ENCODE assay signal across 15 mouse cellular contexts in the genomic region with DNA sequence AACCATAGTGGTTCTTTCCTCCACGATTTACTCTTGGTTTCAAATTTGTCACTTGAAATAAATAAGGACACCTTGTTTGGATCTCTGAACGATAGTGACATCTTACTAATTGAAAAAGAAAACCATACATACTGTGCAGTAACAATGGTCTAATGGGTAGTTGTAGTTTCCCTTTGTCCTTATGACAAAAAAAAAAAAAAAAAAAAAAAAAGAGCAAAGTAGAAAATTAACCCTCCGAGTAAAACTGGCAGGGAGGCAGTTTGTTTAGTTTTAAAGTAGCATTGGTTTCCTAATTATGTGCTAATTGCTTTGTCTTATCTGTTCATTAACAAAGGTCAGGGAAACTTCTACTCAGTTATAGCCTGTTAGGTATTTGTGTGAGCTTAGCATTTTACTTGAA. TPM values are rescaled to one million over a fixed set of nuclear protein-coding genes. Genes with fewer than 3 reads are reported as not detected.
DNase-seq lines count a peak whose midpoint lies in the region; ATAC-seq and TF ChIP-seq lines count a peak whose summit lies in the region.
"Had no signal": no experiment of that assay in that cellular context is flagged by ENCODE, and none has a peak within 500 bp of the region (broad histone marks: within the 10 kb centered on the region; RNA-seq: fewer than 3 reads in every experiment).

No protein-coding gene starts in this region.

- dilution Hi-C loops in CH12.LX (cut with MboI; ENCODE audit: extremely low pct_ligation_motif_present, extremely low pct_unique_long_range_greater_than_20kb, low sequenced_read_pairs): no loop called here

- H3K9me3 ChIP-seq in heart, embryonic 12.5 days (replicated peaks): no peaks in the 10 kb centered on the region
- H3K9me3 ChIP-seq in hindbrain, embryonic 16.5 days (ENCODE audit: control insufficient read depth, low read length): no peaks in the 10 kb centered on the region
- H3K9me3 ChIP-seq in hindbrain, embryonic 10.5 days: no peaks in the 10 kb centered on the region
- no peaks in the 10 kb centered on the region for H3K9me3 ChIP-seq in liver, postnatal 0 days (ENCODE audit: low read length)
- no peaks in the 10 kb centered on the region for H3K9me3 ChIP-seq in CH12.LX (replicated peaks; ENCODE audit: low read length)
- H3K9me3 ChIP-seq: embryonic facial prominence, embryonic 13.5 days; forebrain, embryonic 12.5 days; hindbrain, embryonic 13.5 days; limb, embryonic 12.5 days; liver, embryonic 12.5 days; midbrain, embryonic 13.5 days had no signal

- no peak for TF ChIP-seq CTCF in liver, postnatal 0 days (IDR thresholded peaks at IDR 0.05; ENCODE audit: low read depth)
- TF ChIP-seq CTCF in CH12.LX (conservative IDR thresholded peaks at IDR 0.05 in 1 of 2, IDR thresholded peaks at IDR 0.05 in 1 of 2; ENCODE audit: low read depth in 2 of 2, low read length in 2 of 2): no peak

- TF ChIP-seq RAD21 in CH12.LX (IDR thresholded peaks at IDR 0.05; ENCODE audit: low read depth, low read length): no peak

- no peak for TF ChIP-seq EP300 in liver, postnatal 0 days (IDR thresholded peaks at IDR 0.05; ENCODE audit: low read depth)
- TF ChIP-seq EP300 in CH12.LX (IDR thresholded peaks at IDR 0.05; ENCODE audit: low read length): no peak

- no peak for DNase-seq in heart, postnatal 4 days
- DNase-seq in hindbrain, embryonic 10.5 days (ENCODE audit: low spot score): no peak
- DNase-seq in liver, postnatal 0 days: no peak
- DNase-seq in liver: no peak
- no peak for DNase-seq in CH12.LX (ENCODE audit: extremely low read depth)
- DNase-seq in left cerebral cortex, adult 18-20 months (ENCODE audit: low spot score in 2 of 2): no peak

- ATAC-seq in heart, embryonic 12.5 days (ENCODE audit: insufficient number of reproducible peaks, low FRiP score): no peak
- ATAC-seq in hindbrain, embryonic 16.5 days: no peak
- no peak for ATAC-seq in liver, postnatal 0 days
- ATAC-seq: liver, embryonic 12.5 days; midbrain, embryonic 13.5 days had no signal

- H3K4me1 ChIP-seq in heart, embryonic 12.5 days (replicated peaks): no peaks in the 10 kb centered on the region
- no peaks in the 10 kb centered on the region for H3K4me1 ChIP-seq in hindbrain, embryonic 16.5 days (ENCODE audit: control insufficient read depth, insufficient read depth, low read depth, low read length)
- H3K4me1 ChIP-seq in hindbrain, embryonic 10.5 days (replicated peaks): no peaks in the 10 kb centered on the region
- no peaks in the 10 kb centered on the region for H3K4me1 ChIP-seq in liver, postnatal 0 days (ENCODE audit: insufficient read depth)
- H3K4me1 ChIP-seq in CH12.LX (ENCODE audit: control insufficient read depth in 1 of 2, insufficient read depth in 2 of 2): no peaks in the 10 kb centered on the region
- H3K4me1 ChIP-seq: embryonic facial prominence, embryonic 13.5 days; forebrain, embryonic 12.5 days; hindbrain, embryonic 13.5 days; limb, embryonic 12.5 days; liver, embryonic 12.5 days; midbrain, embryonic 13.5 days had no signal

- no peak overlapping the region for H3K27ac ChIP-seq in heart, embryonic 12.5 days (ENCODE audit: poor library complexity, severe bottlenecking)
- H3K27ac ChIP-seq in hindbrain, embryonic 16.5 days (ENCODE audit: low read depth, low read length): no peak overlapping the region
- no peak overlapping the region for H3K27ac ChIP-seq in hindbrain, embryonic 10.5 days
- no peak overlapping the region for H3K27ac ChIP-seq in liver, postnatal 0 days (ENCODE audit: low read depth)
- no peak overlapping the region for H3K27ac ChIP-seq in CH12.LX (ENCODE audit: insufficient read depth, low read depth)
- H3K27ac ChIP-seq: embryonic facial prominence, embryonic 13.5 days; forebrain, embryonic 12.5 days; hindbrain, embryonic 13.5 days; limb, embryonic 12.5 days; liver, embryonic 12.5 days; midbrain, embryonic 13.5 days had no signal

- no peak overlapping the region for H3K4me3 ChIP-seq in heart, embryonic 12.5 days
- no peak overlapping the region for H3K4me3 ChIP-seq in hindbrain, embryonic 16.5 days (ENCODE audit: low read length)
- H3K4me3 ChIP-seq in hindbrain, embryonic 10.5 days: no peak overlapping the region
- no peak overlapping the region for H3K4me3 ChIP-seq in liver, postnatal 0 days (ENCODE audit: low read depth, low read length)
- peak overlapping the region in 1 of 3 experiments; percentile 29 for H3K4me3 ChIP-seq in CH12.LX (replicated peaks in 1 of 3; ENCODE audit: low read depth in 2 of 3, low read length in 2 of 3, poor library complexity in 1 of 3)
- H3K4me3 ChIP-seq: embryonic facial prominence, embryonic 13.5 days; erythroblast, embryonic 14.5 days; forebrain, embryonic 12.5 days; hindbrain, embryonic 13.5 days; limb, embryonic 12.5 days; liver, embryonic 12.5 days; midbrain, embryonic 13.5 days had no signal

- in situ Hi-C loops in CH12.LX (cut with MboI; ENCODE audit: low pct_ligation_motif_present, low pct_unique_long_range_greater_than_20kb, low sequenced_read_pairs): no loop called here

- no peaks in the 10 kb centered on the region for H3K27me3 ChIP-seq in heart, embryonic 12.5 days (replicated peaks)
- H3K27me3 ChIP-seq in hindbrain, embryonic 16.5 days (replicated peaks; ENCODE audit: control insufficient read depth, insufficient read depth, low read length): no peaks in the 10 kb centered on the region
- H3K27me3 ChIP-seq in hindbrain, embryonic 10.5 days (ENCODE audit: insufficient read depth, poor library complexity, severe bottlenecking): no peaks in the 10 kb centered on the region
- no peaks in the 10 kb centered on the region for H3K27me3 ChIP-seq in liver, postnatal 0 days (ENCODE audit: insufficient read depth, low read length)
- no peaks in the 10 kb centered on the region for H3K27me3 ChIP-seq in CH12.LX (replicated peaks)
- H3K27me3 ChIP-seq: embryonic facial prominence, embryonic 13.5 days; forebrain, embryonic 12.5 days; hindbrain, embryonic 13.5 days; limb, embryonic 12.5 days; liver, embryonic 12.5 days; midbrain, embryonic 13.5 days had no signal

- H3K4me2 ChIP-seq in heart, embryonic 12.5 days: peak overlapping the region; percentile 52
- H3K4me2 ChIP-seq in hindbrain, embryonic 16.5 days (ENCODE audit: low read length): peak overlapping the region; percentile 28
- H3K4me2 ChIP-seq in liver, postnatal 0 days (ENCODE audit: low read depth, low read length): peak overlapping the region; percentile 59
- H3K4me2 ChIP-seq in CH12.LX (ENCODE audit: insufficient read depth, low read depth, poor library complexity, severe bottlenecking): peak overlapping the region; percentile 75; the same call in 1 of the 2 replicates
- H3K4me2 ChIP-seq: forebrain, embryonic 12.5 days; hindbrain, embryonic 13.5 days; limb, embryonic 12.5 days; liver, embryonic 12.5 days; midbrain, embryonic 13.5 days had no signal

- H3K36me3 ChIP-seq in heart, embryonic 12.5 days: no peaks in the 10 kb centered on the region
- H3K36me3 ChIP-seq in hindbrain, embryonic 16.5 days (ENCODE audit: control insufficient read depth, insufficient read depth, low read length): no peaks in the 10 kb centered on the region
- H3K36me3 ChIP-seq in hindbrain, embryonic 10.5 days: no peaks in the 10 kb centered on the region
- H3K36me3 ChIP-seq in liver, postnatal 0 days (replicated peaks; ENCODE audit: insufficient read depth, low read length): no peaks in the 10 kb centered on the region
- H3K36me3 ChIP-seq in CH12.LX (replicated peaks in 1 of 2; ENCODE audit: control insufficient read depth in 1 of 2, insufficient read depth in 1 of 2, low read length in 1 of 2): no peaks in the 10 kb centered on the region
- H3K36me3 ChIP-seq: embryonic facial prominence, embryonic 13.5 days; forebrain, embryonic 12.5 days; hindbrain, embryonic 13.5 days; limb, embryonic 12.5 days; liver, embryonic 12.5 days; midbrain, embryonic 13.5 days had no signal

- 22% methylated on average over 3 of the region's 3 CpGs for WGBS in heart, embryonic 12.5 days
- WGBS in hindbrain, embryonic 16.5 days: 24% methylated on average over 3 of the region's 3 CpGs
- 35% methylated on average over 3 of the region's 3 CpGs for WGBS in hindbrain, embryonic 10.5 days
- 24% methylated on average over 3 of the region's 3 CpGs for WGBS in liver, postnatal 0 days (ENCODE audit: insufficient replicate concordance)

- H3K9ac ChIP-seq in heart, embryonic 12.5 days: no peak overlapping the region
- no peak overlapping the region for H3K9ac ChIP-seq in hindbrain, embryonic 16.5 days (ENCODE audit: low read depth, low read length)
- H3K9ac ChIP-seq in liver, postnatal 0 days (replicated peaks): no peak overlapping the region
- H3K9ac ChIP-seq in CH12.LX (ENCODE audit: insufficient read depth, low read depth): peak overlapping the region; percentile 48; the same call in 1 of the 2 replicates
- H3K9ac ChIP-seq: embryonic facial prominence, embryonic 13.5 days; forebrain, embryonic 12.5 days; hindbrain, embryonic 13.5 days; limb, embryonic 12.5 days; liver, embryonic 12.5 days; midbrain, embryonic 13.5 days had no signal

- no peak for TF ChIP-seq POLR2A in CH12.LX (IDR thresholded peaks at IDR 0.05; ENCODE audit: low read depth, low read length)

- no peaks in the 10 kb centered on the region for H3K79me2 ChIP-seq in CH12.LX (replicated peaks; ENCODE audit: control insufficient read depth, extremely low read depth, insufficient read depth, poor library complexity, severe bottlenecking)

TF ChIP-seq in CH12.LX, 34 proteins besides CTCF, POLR2A, EP300 and RAD21:
- TF ChIP-seq ZNF384 (IDR thresholded peaks at IDR 0.05; ENCODE audit: low read depth, low read length) (peak; percentile 62), ZC3H11A (IDR thresholded peaks at IDR 0.05; ENCODE audit: low read depth, low read length) (no peak), ZKSCAN1 (IDR thresholded peaks at IDR 0.05; ENCODE audit: borderline replicate concordance, low read depth, low read length) (no peak)

RNA-seq across cellular contexts. Expression of a gene that starts 35.9 kb away (rescaled TPM):
- polyA plus RNA-seq in heart, embryonic 12.5 days (2016; fragmentation: Nextera tagmentation; extraction: Ambion mirVana): 144 TPM in 2 replicates
- 10 to 100 TPM; 45.7 to 49.2 TPM for total RNA-seq in heart, postnatal 4 days (2021)
- polyA plus RNA-seq in hindbrain, embryonic 16.5 days (2015; fragmentation: Nextera tagmentation; extraction: Ambion mirVana): 618 and 663 TPM in 2 replicates
- polyA plus RNA-seq in hindbrain, embryonic 10.5 days (2016; fragmentation: Nextera tagmentation; extraction: Ambion mirVana): 333 and 389 TPM in 2 replicates
- 372 and 399 TPM in 2 replicates for polyA plus RNA-seq in liver, postnatal 0 days (2015; fragmentation: Nextera tagmentation; extraction: Ambion mirVana)
- total RNA-seq in CH12.LX (2012; rRNA removed) (71.4 and 73.7 TPM in 2 replicates), CH12.LX (2014; rRNA removed) (174 and 190 TPM in 2 replicates)
- polyA plus RNA-seq in CH12.LX (2012; ENCODE audit: insufficient read length, low read depth): 87.2 and 91.4 TPM in 2 replicates
- 100 to 1,000 TPM; 288 to 323 TPM for total RNA-seq in left cerebral cortex, adult 18-20 months (2021)
